Mouse (Mus musculus) lung, embryonic 16.5 days (tissue): Measurements from ENCODE around the gene Gm20696. TPM values are rescaled to one million over a fixed set of nuclear protein-coding genes. Genes with fewer than 3 reads are reported as not detected.

Experiments
- ATAC-seq: fragments of 200-750 bp; cut with Nextera tagmentation; 2 replicates; pipeline ENCODE4 v1.8.0; 2017; ENCODE audit warnings: low read depth, mild to moderate bottlenecking, moderate library complexity
- H3K27ac ChIP-seq: fragments of 300-500 bp; sonication (generic); 2 replicates; pipeline ENCODE4 v1.5.1; 2014; ENCODE audit warnings: mild to moderate bottlenecking, control low read depth, low read length
- H3K27me3 ChIP-seq: fragments of 300-500 bp; sonication (generic); 2 replicates; pipeline ENCODE4 v1.6.1; 2014; ENCODE audit warnings: low read depth, low read length, mixed read lengths; ENCODE audit not compliant: control insufficient read depth, insufficient read depth
- H3K36me3 ChIP-seq: fragments of 300-500 bp; sonication (generic); 2 replicates; pipeline ENCODE4 v1.6.1; 2014; ENCODE audit warnings: low read length; ENCODE audit not compliant: control insufficient read depth, insufficient read depth
- H3K4me1 ChIP-seq: fragments of 300-500 bp; sonication (generic); replicated peaks from 2 replicates; pipeline ENCODE4 v1.6.1; 2014; ENCODE audit warnings: low read length, mixed read lengths; ENCODE audit not compliant: control insufficient read depth, insufficient read depth
- H3K4me2 ChIP-seq: fragments of 300-500 bp; sonication (generic); 2 replicates; pipeline ENCODE4 v1.6.1; 2014; ENCODE audit warnings: low read depth, low read length, control low read depth
- H3K4me3 ChIP-seq: fragments of 300-500 bp; sonication (generic); 2 replicates; pipeline ENCODE4 v1.5.1; 2014; ENCODE audit warnings: mild to moderate bottlenecking, low read length, control low read depth
- H3K9ac ChIP-seq: fragments of 300-500 bp; sonication (generic); 2 replicates; pipeline ENCODE4 v1.6.1; 2014; ENCODE audit warnings: low read length, control low read depth
- H3K9me3 ChIP-seq: fragments of 300-500 bp; sonication (generic); 2 replicates; pipeline ENCODE4 v1.6.1; 2016; ENCODE audit warnings: low read length; ENCODE audit not compliant: control insufficient read depth
- WGBS: fragments of 180-500 bp; shearing (Covaris S2); extraction: QIAGEN DNeasy Blood & Tissue Kit; methylation state at CpG from one replicate; pipeline ENCODE4 v1.1.7; 2014; 5-methylcytosine and 5-hydroxymethylcytosine counted together
- polyA plus RNA-seq: library from polyadenylated mRNA; unstranded; fragments of >200 nt; fragmentation: Nextera tagmentation; extraction: Ambion mirVana; gene quantifications from 2 replicates; pipeline ENCODE4 v1.2.1, GENCODE M21; 2015

Gene Gm20696
- polyA plus RNA-seq, 1 experiment from 2014 or later: 2.3 TPM

DNA sequence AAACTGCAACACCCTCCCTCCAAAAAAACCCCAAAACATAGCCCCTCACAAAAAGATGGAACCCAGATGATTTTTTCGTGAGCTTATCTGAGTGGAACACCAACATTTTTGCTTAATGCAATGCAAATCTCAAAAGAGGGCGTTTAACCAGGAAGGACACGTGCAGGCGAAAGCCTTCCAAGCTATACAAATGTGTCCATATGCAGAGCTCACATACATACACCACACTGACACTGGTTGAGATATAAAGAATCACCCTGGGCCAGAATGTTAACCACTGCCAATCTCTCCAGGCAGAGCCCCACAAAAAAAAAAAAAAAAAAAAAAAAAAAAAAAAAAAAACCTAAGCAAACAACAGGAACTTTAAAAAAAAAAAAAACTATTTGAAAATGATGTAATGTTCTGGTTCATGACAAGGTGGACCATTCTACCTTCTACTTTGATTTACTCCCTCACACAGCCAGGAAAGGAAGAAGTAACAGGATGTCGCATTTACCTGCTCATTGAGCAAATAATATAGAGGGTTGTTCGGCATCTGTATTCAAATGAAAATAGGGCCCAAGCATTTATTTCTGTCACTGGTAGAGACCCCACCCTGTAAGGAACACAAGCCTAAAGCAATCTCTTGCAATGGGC is 262.7 kb downstream of the Gm20696 start:
- ATAC-seq: no peak
- Histone ChIP-seq H3K4me2 (no peak overlapping the region), H3K27ac (no peak overlapping the region), H3K4me3 (no peak overlapping the region), H3K9me3 (no peaks in the 10 kb centered on the region), H3K36me3 (no peaks in the 10 kb centered on the region), H3K9ac (no peak overlapping the region), H3K4me1 (peaks cover 13% of the 10 kb centered on the region; the same call in 1 of the 2 replicates), H3K27me3 (no peaks in the 10 kb centered on the region)
- WGBS: 79% methylated on average over 6 of the region's 6 CpGs

DNA sequence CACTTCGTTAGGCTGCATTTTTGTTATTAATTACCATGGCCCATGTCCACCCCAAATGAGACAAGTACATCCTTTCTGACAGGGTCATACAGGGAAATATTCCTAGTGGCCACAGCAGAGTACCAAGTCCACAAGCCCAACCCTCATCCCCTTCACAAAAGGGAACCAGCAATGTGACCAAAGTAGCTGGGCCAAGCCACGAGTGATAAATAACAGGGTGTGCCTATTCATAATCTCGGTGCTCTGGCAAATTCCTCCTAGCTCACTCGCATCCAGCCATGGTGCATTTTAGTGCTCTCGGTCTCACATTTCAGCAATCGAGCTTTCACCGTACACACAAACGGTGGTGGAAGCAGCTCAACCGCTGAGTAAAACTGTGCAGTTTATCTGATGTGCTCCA is 263.7 kb downstream of the Gm20696 start:
- Histone ChIP-seq H3K4me3 (no peak overlapping the region), H3K36me3 (no peaks in the 10 kb centered on the region), H3K27me3 (no peaks in the 10 kb centered on the region), H3K4me2 (no peak overlapping the region), H3K9me3 (no peaks in the 10 kb centered on the region), H3K9ac (no peak overlapping the region), H3K27ac (no peak overlapping the region), H3K4me1 (peaks cover 13% of the 10 kb centered on the region; the same call in 1 of the 2 replicates)
- 62% methylated on average over 9 of the region's 9 CpGs for WGBS
- ATAC-seq: no peak

DNA sequence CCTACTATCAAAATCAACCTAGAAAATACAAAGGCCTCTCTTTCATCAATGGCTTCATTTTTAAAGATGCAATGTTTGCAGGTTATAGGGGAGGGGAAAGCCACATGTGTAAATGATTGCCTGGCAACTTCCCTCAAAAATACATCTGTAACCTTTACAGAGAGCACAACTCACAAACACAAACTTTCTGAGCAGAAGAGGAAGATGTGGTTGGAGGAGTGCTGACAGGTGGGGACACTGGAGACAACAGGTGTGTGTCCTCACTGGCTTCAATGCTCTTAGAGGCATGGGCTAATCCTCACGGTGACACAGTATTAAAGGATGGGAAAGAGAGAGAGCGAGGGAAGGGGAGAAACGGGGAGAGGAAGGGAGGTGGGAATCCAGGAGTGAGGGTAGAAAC is 264.2 kb downstream of the Gm20696 start:
- Histone ChIP-seq H3K4me2 (no peak overlapping the region), H3K9ac (no peak overlapping the region), H3K4me1 (peaks cover 13% of the 10 kb centered on the region; the same call in 1 of the 2 replicates), H3K4me3 (no peak overlapping the region), H3K27me3 (no peaks in the 10 kb centered on the region), H3K9me3 (no peaks in the 10 kb centered on the region), H3K27ac (no peak overlapping the region), H3K36me3 (0 out of 2 replicates have a peak, but pooled peaks cover under 1% of the 10 kb centered on the region)
- no peak for ATAC-seq
- WGBS: 63% methylated on average over 3 of the region's 3 CpGs

GRCm38 (mm10) chr6:99401801-99402200 is 264.8 kb downstream of the Gm20696 start:
- Histone ChIP-seq H3K4me2 (no peak overlapping the region), H3K9me3 (no peaks in the 10 kb centered on the region), H3K36me3 (0 out of 2 replicates have a peak, but pooled peaks cover 3% of the 10 kb centered on the region), H3K4me3 (no peak overlapping the region), H3K27me3 (no peaks in the 10 kb centered on the region), H3K9ac (no peak overlapping the region), H3K4me1 (peaks cover 13% of the 10 kb centered on the region; the same call in 1 of the 2 replicates), H3K27ac (no peak overlapping the region)
- 51% methylated on average over 6 of the region's 6 CpGs for WGBS
- 0 out of 2 replicates have a peak, but pooled peaks have one; percentile 41 for ATAC-seq

GRCm38 (mm10) chr6:99401211-99401610 is 265.4 kb downstream of the Gm20696 start:
- ATAC-seq: 0 out of 2 replicates have a peak, but pooled peaks have one; percentile 23
- WGBS: 43% methylated on average over 2 of the region's 2 CpGs

DNA sequence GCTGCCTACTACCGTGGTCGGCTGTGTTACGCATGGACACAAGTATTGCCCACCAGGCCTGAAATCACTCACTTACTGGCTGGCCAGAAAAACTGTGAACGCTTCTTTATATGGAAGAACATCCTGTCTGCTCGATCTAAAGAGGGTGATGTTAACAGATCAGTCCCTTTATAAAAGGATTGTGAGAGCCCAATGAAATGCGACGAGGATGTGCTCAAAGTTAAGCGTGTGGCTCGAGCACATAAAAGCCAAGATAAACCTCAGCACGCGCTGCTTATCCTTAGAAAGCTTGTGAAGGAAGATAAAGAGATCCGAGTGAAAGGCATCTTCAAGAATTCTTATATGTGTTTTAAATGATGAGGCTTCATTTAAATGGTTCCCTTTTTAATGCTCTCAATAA is 270.9 kb downstream of the Gm20696 start:
- Histone ChIP-seq H3K4me3 (no peak overlapping the region), H3K27me3 (no peaks in the 10 kb centered on the region), H3K36me3 (0 out of 2 replicates have a peak, but pooled peaks cover 3% of the 10 kb centered on the region), H3K4me2 (no peak overlapping the region), H3K4me1 (no peaks in the 10 kb centered on the region; the same call in 1 of the 2 replicates), H3K27ac (no peak overlapping the region), H3K9ac (no peak overlapping the region), H3K9me3 (no peaks in the 10 kb centered on the region)
- ATAC-seq: no peak
- 68% methylated on average over 12 of the region's 12 CpGs for WGBS

More at GRCm38 (mm10) chr6:99401211-99401610, 265.4 kb downstream of the Gm20696 start:
- H3K27ac ChIP-seq: peak overlapping the region; percentile 0; the same call in 1 of the 2 replicates
- no peak overlapping the region for H3K4me2 ChIP-seq
- H3K9me3 ChIP-seq: no peaks in the 10 kb centered on the region
- H3K9ac ChIP-seq: no peak overlapping the region
- no peak overlapping the region for H3K4me3 ChIP-seq
- 0 out of 2 replicates have a peak, but pooled peaks cover 3% of the 10 kb centered on the region for H3K36me3 ChIP-seq
- peaks cover 8% of the 10 kb centered on the region; the same call in 1 of the 2 replicates for H3K4me1 ChIP-seq
- H3K27me3 ChIP-seq: no peaks in the 10 kb centered on the region

- Histone ChIP-seq H3K9me3 (no peaks in the 10 kb centered on the region), H3K4me2 (no peak overlapping the region), H3K27ac (no peak overlapping the region), H3K9ac (no peak overlapping the region), H3K27me3 (no peaks in the 10 kb centered on the region), H3K4me1 (peaks cover 3% of the 10 kb centered on the region; the same call in 1 of the 2 replicates), H3K4me3 (no peak overlapping the region), H3K36me3 (0 out of 2 replicates have a peak, but pooled peaks cover 3% of the 10 kb centered on the region)
- peak; percentile 15; the same call in 1 of the 2 replicates for ATAC-seq
- 26% methylated on average over 5 of the region's 5 CpGs for WGBS
Observed at GRCm38 (mm10) chr6:99394801-99395200, 271.8 kb downstream of the Gm20696 start.

DNA sequence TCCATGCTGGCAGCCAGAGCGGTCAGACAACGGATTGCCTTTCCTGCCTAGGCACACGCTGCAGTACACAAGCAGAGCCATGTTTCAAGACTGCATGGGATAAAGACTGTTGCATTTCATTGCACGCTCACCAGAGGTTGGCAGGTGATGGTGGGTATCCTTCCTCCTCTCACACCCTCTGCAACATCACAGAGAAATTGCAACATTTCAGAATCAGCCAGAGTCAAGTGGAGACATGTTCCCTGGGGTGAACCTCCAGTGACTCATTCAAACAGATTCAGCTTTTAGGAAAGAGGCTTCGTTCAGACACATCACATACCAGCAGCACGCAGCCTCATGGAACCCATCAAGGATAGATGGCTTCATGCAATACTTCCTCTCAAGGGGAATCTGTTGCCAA is 274.1 kb downstream of the Gm20696 start:
- Histone ChIP-seq H3K36me3 (0 out of 2 replicates have a peak, but pooled peaks cover 3% of the 10 kb centered on the region), H3K4me3 (no peak overlapping the region), H3K9ac (no peak overlapping the region), H3K4me2 (no peak overlapping the region), H3K9me3 (no peaks in the 10 kb centered on the region), H3K4me1 (peaks cover 14% of the 10 kb centered on the region; the same call in 1 of the 2 replicates), H3K27me3 (no peaks in the 10 kb centered on the region), H3K27ac (no peak overlapping the region)
- 94% methylated on average over 6 of the region's 6 CpGs for WGBS
- no peak for ATAC-seq

DNA sequence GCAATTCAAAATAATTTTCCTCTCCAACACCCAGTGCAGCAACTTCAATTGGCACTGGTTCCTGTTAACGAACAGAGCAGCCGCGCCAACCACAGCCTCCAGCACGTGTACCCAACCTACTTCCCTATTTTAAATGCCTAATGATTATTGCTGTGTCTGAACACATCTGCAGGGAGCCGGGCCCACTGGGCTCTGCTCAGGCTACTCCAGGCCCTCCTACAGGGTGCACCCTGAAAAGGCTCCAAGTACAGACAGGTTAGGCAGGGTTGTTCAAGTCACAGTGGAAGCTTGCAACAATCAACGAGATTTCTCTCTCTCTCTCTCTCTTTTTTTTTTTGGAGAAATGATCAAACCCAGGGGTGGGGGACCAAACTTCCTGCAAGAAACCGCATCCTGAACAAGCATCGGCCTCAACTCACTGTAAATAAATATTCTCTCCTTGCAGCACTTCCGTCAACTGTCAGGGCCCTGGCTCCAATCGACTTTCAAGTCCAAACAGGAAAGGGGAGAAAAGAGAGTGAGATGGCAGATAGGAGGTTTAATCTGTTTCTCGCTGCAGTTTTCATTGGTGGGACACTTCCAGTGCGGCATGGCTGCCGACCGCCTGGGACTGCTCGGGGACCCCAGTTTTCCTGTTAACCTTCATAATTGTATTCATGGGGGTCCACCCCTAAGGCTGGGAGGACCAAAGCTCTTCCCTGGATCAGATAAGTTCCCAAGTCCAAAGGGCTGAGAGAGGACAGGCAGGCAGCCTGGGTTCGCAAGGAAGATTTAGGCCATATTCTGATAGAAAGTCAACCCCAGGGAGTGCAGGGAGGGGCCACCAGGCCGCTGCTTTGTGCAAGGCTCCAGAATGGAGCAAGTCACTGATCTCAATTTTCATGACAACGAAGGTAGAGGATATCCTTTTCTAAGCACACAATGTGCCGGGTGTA is 277.6 kb downstream of the Gm20696 start:
- H3K36me3 ChIP-seq: no peaks in the 10 kb centered on the region
- no peaks in the 10 kb centered on the region for H3K9me3 ChIP-seq
- H3K27me3 ChIP-seq: no peaks in the 10 kb centered on the region
- no peak overlapping the region for H3K4me3 ChIP-seq
- peak overlapping the region; percentile 88 for H3K27ac ChIP-seq
- H3K9ac ChIP-seq: peak overlapping the region; percentile 21; the same call in 1 of the 2 replicates
- WGBS: 48% methylated on average over 19 of the region's 19 CpGs
- ATAC-seq: peak; percentile 73
- H3K4me2 ChIP-seq: no peak overlapping the region
- peaks cover 14% of the 10 kb centered on the region; the same call in 1 of the 2 replicates for H3K4me1 ChIP-seq
